Mouse (Mus musculus): ENCODE measurements around the gene Hspa12b. TPM values are rescaled to one million over a fixed set of nuclear protein-coding genes. Genes with fewer than 3 reads are reported as not detected.
"Not testable (repeated sequence)": the region's sequence is repeated elsewhere in the genome, so short reads cannot be mapped to it uniquely, and the experiment has no call there.

The Hspa12b gene
- 10 to 100 TPM in 1 of 2 experiments, 1 to 10 TPM in 1; 10.0 to 13.1 TPM for total RNA-seq (2021)
- long read RNA-seq, experiment 1, partial matches to known transcripts: 0 of 3 reads
- long read RNA-seq, experiment 1, other reads (novel, unspliced or antisense): 2 of 3 reads
- long read RNA-seq, experiment 2, partial matches to known transcripts: 0 of 9 reads
- long read RNA-seq, experiment 2, other reads (novel, unspliced or antisense): 5 of 9 reads

DNA sequence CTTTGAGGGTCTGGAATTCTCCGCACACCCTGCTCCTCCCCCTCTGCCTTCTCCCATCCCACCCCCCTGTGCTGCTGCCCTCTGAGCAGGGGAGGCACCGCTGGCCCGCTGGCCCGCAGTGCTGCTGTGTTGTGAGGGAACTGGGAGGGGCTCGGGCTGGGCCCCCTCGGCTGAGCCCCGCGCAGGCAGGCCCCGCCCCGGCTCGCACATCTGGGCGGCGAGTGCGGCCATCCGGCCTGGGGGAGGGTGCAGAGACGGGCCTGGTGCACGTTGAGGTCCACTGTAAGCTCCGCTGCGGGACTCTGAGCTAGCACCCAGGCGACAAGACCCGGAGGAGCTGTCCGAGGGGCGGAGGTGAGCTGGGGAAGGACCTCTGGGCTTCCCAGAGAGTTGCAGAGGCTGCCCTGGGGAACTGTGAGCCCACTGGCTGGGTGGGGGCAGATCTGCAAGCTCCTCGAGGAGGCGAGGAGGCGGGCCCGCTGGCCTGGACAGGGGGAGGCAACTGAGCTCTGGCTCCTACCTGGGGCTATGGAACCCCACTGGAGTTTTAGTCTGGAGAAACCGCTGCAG, at the start of gene Hspa12b:
Hspa12b (plus strand) TSS at position 120 of the 570 bp plus-strand sequence.
- peak; percentile 61 to 62 for DNase-seq
- intact Hi-C loops (cut with DNase I): no loop called here

- no peak for DNase-seq
- intact Hi-C loops (cut with DNase I): no loop called here
Observed at GRCm38 (mm10) chr2:131080507-131080906, 46.6 kb upstream of the Hspa12b start.

DNA sequence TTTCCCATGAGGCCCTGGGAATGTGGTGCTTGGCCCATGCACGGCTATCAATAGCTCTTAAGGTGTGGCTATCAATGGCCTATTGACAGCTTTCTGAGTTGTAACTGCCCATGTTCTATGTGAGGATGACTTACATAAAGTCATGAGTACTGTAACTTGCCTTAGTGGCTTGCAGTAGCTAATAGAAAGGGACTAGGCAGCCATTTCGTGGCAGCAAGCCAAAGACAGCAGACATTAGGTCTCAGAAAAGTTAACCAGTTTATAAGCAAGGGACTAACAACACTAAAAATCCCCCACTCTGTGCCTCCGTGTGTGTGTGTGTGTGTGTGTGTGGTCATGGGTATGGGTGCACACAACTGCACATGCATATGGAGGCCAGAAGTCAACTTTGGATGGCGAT, 42.9 kb upstream of the Hspa12b start:
- no peak for DNase-seq
- intact Hi-C loops (cut with DNase I): no loop called here

GRCm38 (mm10) chr2:131086667-131087390, 40.3 kb upstream of the Hspa12b start, which contains the start of gene Siglec1:
Siglec1 (minus strand) TSS chr2:131086765.
- intact Hi-C loops (cut with DNase I): no loop called here

GRCm38 (mm10) chr2:131088581-131088980, 38.5 kb upstream of the Hspa12b start:
- DNase-seq: no peak
- intact Hi-C loops (cut with DNase I): no loop called here

More at GRCm38 (mm10) chr2:131086667-131087390, 40.3 kb upstream of the Hspa12b start, which contains the start of gene Siglec1:
- DNase-seq: no peak

GRCm38 (mm10) chr2:131089634-131090033, 37.4 kb upstream of the Hspa12b start:
- intact Hi-C loops (cut with DNase I): loop anchor here (10.0 kb wide), 1 partner anchor 425 kb away; no protein-coding TSS in a partner anchor
- DNase-seq: peak in 1 of 2 experiments; percentile 12

GRCm38 (mm10) chr2:131090852-131091251, 36.2 kb upstream of the Hspa12b start:
- intact Hi-C loops (cut with DNase I): loop anchor here (10.0 kb wide), 1 partner anchor 424 kb away; no protein-coding TSS in a partner anchor
- peak in 1 of 2 experiments; percentile 13 for DNase-seq

GRCm38 (mm10) chr2:131093577-131093976, 33.5 kb upstream of the Hspa12b start:
- intact Hi-C loops (cut with DNase I): loop anchor here (10.0 kb wide), 1 partner anchor 421 kb away; no protein-coding TSS in a partner anchor
- DNase-seq: peak in 1 of 2 experiments; percentile 10

- intact Hi-C loops (cut with DNase I): loop anchor here (1.0 to 10.0 kb wide), 4 partner anchors 65 to 420 kb away; partner anchors contain the start of gene 1700037H04Rik
- peak; percentile 69 to 76 for DNase-seq
Observed at GRCm38 (mm10) chr2:131094823-131095222, 32.3 kb upstream of the Hspa12b start.

- intact Hi-C loops (cut with DNase I): loop anchor here (2.0 to 10.0 kb wide), 2 partner anchors 45 to 419 kb away; no protein-coding TSS in a partner anchor
- DNase-seq: peak; percentile 34 to 40
Observed at GRCm38 (mm10) chr2:131096101-131096795, 30.8 kb upstream of the Hspa12b start.

DNA sequence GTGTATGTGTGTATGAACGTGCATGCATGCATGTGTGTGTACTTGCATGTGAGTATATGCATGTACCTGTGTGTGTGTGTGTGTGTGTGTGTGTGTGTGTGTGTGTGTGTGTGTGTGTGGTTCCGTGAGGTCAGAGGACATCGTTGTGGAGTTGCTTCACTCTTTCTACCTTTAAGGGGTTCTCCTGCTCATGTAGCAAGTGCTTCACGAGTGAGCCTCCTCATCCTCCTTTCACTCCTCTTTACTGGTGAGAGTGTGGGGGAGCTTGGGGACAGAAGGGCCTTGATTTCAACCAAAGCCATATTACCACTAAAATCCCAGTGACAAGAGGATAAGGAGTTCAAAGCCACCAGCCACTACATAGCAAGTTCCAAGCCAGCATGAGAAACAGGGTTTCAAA, 30.0 kb upstream of the Hspa12b start:
- intact Hi-C loops (cut with DNase I): loop anchor here (2.0 to 10.0 kb wide), 2 partner anchors 44 to 418 kb away; no protein-coding TSS in a partner anchor
- no peak for DNase-seq

GRCm38 (mm10) chr2:131101530-131101929, 25.6 kb upstream of the Hspa12b start:
- no peak for DNase-seq
- intact Hi-C loops (cut with DNase I): no loop called here

GRCm38 (mm10) chr2:131104021-131104420, 23.1 kb upstream of the Hspa12b start:
- intact Hi-C loops (cut with DNase I): no loop called here
- DNase-seq: peak in 1 of 2 experiments; percentile 36

DNA sequence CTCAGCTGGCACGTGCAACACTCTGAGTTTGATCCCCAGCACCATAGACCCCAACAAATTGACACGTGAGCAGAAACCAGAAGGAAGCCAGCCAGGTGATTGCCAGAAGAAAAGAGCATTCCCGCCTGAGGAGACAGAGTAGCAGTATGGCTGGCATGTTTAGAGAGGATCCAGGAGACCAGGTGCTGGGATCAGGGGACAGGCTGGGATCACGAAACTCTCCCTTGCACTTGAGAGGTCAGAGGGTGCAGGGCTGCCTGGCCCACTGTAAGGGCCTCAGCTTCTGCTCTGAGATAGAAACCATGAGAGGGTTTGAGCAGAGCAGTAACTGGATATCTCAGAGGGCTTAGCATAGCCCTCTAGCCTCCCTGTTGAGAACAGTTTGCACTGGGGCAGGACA, 22.0 kb upstream of the Hspa12b start:
- intact Hi-C loops (cut with DNase I); DNase-seq: not testable (repeated sequence)

- intact Hi-C loops (cut with DNase I): no loop called here
- no peak for DNase-seq
Observed at GRCm38 (mm10) chr2:131105989-131106388, 21.1 kb upstream of the Hspa12b start.

DNA sequence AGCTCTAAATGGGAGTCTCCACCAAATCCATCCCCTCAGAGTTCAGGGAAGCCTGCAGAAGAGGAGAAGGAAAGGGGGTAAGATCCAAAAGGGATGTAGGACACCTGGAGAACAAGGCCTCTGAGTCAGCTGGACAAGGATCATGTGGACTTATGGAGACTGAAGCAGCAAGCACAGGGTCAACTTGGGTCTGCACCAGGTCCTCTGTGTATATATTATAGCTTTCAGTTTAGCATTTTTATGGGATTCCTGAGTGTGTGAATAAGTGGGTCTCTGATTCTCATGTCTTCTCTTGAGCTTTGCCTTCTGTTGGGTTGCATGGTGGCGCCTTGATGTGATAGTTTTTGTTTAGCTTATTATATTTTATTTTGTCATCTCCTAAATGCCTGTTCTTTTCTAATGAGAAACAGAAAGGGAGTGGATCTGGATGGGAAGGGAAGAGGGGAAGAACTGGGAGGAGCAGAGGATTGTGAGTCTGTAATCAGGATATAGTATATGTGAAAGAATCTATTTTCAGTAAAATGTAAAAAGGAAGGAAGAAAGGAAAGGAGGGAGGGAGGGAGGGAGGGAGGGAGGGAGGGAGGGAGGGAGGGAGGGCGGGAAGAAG, 8.0 kb upstream of the Hspa12b start:
- DNase-seq: no peak
- intact Hi-C loops (cut with DNase I): no loop called here

GRCm38 (mm10) chr2:131124166-131124565, 2.9 kb upstream of the Hspa12b start:
- intact Hi-C loops (cut with DNase I): no loop called here
- no peak for DNase-seq

DNA sequence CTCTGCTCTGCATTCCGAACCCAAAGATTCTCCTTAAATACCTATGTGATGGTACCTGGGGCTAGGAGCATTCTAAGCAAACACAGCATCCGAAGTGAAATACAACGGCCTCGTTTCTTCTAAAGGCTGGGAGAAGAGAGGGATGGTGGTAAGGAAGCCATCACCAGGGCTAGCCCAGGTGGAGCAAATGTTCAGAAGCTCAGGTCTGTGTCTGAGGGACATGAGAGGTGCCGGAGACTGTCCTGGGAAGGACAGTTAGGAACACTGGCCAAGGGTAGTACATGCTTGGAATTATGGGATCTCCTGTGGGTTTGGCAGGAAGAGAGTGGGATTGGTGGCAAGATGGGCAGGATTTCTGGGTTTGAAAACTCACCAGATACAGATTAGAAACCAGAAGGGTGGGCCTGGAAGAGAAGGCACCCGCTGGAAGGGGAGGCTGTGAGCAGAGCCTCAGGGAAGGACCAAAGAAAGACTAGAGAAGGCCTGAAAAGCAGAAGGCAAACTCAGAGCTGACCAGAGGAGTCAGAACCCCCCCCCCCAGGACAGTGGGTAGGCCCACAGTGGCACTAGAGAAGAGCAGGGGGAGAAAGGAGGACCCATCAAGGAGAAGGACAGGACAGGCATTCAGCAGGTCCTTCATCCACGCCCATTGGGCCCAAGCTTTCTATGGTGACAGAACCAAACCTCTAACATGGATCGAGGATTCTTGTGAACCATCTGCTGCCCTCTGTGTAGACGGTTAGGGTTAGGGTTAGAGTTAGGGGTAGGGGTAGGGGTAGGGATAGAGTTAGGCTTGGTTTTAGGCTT, 1.7 kb upstream of the Hspa12b start:
- intact Hi-C loops (cut with DNase I): no loop called here
- DNase-seq: no peak

All from gastrocnemius, postnatal 36 days (tissue).